Mouse (Mus musculus) lung, postnatal 4 days (tissue): ENCODE results near the gene Pus3.

Experiments used
- DNase-seq, 2 experiments: peaks; one replicate each; pipeline ENCODE4 v3.0.0; 2021

Gene Pus3

DNA sequence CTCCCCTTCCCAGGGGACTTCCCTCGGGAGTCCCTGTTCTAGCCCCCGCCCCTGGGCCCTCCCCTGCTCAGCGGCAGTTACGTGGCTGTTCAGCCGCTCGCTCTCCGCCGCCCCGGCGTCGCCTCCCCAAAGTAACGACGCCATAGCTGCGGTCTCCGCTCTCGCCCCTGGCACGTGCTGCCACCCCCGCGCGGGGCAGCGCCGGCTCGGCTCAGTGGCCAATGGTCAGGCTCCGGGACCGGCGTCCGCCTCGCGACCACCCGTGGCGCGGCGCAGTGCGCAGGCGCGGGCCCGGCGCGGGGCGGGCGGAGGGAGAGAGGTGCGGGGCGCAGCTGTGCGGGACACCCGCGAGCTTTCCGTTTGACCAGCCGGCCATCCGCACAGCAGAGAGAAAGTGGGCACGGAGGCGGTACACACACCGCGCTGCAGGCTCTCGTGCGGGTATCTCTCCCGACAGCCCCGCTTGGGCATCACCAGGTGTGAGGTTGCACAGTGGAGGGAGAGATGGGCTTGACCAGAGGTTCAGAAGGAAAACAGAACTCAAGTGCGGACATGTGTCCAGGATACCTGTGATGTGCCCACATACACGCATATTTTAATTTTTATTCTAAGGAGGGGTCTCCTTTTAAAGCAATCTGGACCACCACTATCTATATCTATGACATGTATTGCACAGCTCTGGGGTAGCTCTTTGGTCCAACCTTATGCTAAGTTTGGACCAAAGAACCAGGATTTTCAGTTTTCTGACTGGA, at the start of gene Pus3, which contains the start of gene Ddx25:
TSS of gene Pus3 (plus strand) at position 339 of the 752 bp plus-strand sequence.
TSS of gene Ddx25 (minus strand) at position 272 of the 752 bp plus-strand sequence.
- peak in 1 of 2 experiments; percentile 38 for DNase-seq

DNA sequence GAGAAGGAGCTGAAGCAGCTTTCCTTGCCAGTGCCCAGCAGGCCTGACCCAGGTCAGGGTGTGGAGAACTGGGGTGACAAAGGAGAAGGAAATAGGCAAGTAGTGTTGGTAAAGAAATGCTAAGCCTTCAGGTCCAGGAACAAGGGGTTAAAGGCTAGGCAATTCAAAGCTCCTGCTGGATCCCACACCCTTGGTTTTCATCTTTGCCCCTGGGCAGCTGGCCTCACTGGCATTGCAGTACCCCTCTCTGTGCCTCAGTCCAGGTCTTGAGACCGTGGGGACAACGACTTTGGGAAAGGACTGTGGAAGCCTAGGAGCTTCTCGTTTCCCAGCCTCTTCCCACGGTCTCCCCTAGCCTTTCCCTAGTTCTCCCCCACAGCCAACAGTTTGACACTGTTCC, 44.5 kb upstream of the Pus3 start:
- no peak for DNase-seq

DNA sequence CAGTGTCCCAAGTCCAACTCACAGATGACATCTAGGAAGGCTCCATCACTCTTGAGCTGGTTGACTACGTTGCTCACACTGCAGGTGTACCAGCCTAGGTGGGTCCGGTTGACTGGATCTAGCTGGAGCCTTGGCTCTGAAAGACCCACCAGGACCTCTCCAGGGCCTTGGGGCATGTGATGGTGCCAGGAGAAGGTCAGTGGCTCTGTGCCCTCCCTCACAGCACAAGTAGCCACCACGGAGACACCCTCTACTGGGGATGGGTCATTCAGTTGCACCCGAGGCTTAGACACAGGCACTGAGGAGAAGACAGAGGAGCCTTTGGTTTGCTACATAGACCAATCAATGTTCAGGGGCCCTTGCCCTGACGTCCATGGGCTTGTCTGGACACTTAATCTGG, 42.2 kb upstream of the Pus3 start:
- DNase-seq, result no peak

DNA sequence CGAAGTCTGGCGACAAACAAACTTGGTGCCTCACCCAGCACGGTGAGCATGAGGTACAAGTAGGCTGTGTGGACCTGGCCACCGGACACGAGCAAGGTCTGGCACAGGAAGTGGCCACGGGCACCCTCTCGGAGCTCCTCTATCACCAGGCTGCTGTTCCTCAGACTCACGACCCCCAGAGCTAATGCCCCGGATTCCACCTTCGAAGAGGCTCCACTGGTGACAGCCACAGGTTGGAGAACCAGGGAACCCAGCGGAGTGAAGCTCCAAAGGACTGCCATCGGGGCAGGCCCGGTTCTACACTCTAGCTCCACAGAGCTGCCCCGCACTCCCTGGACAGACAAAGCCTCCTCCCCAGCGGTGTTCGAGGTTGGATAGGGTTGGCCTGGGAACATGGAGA, 41.7 kb upstream of the Pus3 start:
- no peak for DNase-seq

DNA sequence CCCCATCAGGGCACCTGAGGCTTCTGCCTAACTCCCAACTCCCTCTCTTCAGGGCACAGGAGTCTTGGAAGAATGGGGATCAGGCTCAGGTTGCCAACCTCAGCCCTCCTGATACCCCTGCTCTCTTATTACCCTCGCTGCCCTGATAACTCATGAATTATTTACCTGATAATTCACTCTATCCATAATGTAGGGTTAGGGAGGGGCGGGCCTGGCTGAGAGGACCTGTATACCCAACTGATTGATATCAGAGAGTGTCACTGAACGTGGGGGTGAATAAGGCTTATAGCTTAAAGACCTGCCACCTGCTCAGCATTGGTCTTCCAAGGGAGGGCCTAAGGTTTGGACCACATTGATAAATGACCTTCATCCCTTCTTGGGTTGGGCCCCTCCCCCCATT, 40.2 kb upstream of the Pus3 start, which contains the start of gene Gm1113:
TSS of gene Gm1113 (minus strand) at position 101 of the 400 bp plus-strand sequence.
- no peak for DNase-seq

DNA sequence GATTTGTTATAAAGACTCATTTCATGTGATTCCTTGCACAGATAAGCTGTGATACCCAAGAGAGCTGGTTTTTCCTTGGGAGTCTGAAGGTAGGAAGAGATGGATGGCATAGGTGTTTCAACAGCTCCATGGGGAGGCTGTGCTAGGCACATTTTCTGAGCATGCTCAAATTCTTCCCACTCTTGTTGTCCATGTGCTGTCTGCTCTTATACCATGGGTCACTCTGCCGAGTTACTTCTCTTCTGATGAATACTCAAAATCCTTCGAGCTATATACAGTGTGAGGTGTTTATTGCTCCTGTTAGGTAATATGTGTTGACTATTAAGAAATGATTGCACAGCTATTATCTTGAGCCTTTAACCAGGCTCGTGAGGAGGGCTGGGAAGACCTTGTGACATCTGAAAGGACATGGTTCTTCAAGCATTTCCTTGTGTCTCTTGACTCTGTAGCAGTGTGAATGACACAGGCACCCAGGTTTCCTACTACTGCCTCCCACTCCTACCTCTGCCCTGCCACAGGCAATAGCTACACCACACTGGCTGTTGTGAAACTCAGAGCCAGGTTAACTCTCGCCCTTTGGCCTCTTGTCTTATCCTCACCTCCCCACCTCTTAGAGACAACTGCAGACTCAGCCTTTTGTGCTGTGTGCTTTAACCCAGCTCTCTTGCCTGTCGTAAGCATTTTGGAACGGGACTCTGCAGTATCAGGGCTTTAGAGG, 37.6 kb upstream of the Pus3 start:
- no peak for DNase-seq

DNA sequence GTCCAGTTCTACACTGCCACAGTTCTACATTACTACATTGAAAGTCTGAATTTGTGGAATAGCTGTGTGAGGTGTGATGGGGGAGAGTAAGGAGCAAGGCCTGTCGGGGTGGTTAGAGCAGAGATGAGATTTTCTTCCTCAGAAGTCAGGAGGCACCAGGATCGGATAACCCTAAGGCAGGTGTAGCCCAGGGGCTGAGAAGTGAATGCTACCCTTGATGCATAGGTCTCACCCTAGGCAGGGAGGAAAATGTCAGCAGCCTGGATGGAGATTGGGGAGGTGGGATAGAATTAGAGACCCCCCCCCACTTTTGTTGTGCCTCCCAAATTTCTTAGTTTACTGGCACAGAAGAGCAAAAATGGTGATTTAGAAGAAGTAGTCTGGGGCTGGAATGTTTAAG, 36.2 kb upstream of the Pus3 start:
- no peak for DNase-seq

DNA sequence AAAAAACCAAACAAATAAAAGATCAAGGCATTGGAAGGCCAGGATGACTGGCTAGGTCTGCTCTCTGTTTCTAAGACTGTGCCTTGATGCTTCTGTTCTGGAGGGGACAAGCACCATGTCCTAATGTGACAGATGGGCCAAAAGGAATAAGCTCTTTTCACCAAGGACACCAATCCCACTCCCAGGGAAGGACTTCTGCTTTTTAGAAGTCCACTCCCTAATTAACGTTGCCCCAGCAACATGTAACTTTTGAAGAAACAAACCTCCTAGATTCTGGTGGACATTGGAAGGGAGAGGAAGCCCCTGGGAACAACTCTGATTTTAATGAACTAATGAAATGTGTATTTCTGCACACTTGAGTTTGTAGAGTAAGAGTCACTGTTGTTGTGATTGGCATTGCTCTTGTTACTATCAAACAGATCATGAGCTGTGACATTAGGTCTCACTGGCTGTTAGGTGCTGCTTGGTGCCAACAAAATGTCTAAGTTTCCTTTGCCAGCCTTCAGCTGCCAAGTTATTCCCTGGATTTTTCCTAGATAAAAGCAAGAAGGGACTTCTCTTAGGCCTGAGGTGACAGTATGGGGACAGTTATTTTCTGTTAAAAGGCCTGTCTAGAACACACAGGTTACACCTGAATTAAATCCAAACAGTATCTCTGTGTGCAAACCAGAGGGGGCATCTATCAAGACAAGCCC, 35.4 kb upstream of the Pus3 start:
- no peak for DNase-seq

DNA sequence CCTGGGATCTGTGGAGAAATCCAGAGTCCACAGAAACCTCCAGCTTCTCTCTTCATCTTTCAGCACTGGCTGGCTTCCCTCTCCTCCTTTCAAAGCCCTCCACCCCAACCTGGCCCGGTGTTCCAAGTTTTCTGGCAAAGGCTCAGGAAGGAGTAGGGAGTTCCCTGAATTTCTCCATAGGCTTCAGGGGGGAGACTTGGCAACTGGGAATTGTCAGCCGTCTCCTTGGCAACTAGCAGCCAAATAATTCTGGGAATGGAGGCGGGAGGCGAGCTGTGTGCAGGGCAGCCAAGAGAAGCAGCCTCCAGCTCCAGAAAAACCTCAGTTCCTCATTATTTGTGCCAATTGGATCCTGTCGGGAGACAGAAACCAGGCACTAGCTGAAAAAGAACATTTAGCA, 34.9 kb upstream of the Pus3 start:
- DNase-seq, result peak; percentile 28 to 64

DNA sequence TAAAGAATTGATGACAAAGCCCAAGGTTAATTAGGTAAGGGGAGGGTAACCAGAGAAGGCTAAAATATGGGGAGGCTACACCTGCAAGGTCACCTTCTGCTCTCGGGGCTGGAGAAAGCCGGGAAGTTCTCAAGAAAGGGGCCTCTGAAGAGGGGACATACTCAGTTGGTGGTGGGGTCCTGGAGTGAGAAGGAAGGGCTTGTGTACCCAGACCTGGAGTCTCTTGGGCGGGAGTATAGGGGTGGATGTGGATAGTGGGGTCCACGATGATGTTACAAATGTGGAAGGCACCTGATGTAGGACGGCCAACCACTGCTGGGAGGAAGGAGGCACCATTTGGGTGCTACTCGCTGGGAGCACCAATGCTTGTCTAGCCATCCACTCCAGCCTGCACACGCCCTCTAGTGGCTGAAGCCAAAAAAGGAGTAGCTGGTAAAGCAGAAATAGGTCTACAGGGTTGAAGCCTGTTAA, 34.4 kb upstream of the Pus3 start:
- DNase-seq, result peak; percentile 49 to 72

DNA sequence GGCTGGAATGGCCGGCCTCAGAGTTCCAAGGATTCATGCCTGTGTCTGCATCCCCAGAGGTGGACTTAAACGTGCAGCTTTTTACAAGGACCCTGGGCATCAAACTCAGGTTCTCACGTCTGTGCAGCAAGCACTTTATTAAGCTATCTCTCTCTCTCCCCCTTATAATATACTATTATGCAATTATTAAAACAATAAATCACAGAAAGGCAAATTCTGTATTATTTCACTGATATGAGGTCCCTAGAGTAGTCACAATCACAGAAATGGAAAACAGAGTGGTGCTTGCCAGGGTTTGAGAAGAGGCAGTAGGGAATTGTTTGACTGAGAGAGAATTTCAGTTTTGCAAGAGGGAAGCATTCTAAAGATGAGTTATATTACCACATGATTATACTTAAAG, 29.3 kb upstream of the Pus3 start:
- no peak for DNase-seq

DNA sequence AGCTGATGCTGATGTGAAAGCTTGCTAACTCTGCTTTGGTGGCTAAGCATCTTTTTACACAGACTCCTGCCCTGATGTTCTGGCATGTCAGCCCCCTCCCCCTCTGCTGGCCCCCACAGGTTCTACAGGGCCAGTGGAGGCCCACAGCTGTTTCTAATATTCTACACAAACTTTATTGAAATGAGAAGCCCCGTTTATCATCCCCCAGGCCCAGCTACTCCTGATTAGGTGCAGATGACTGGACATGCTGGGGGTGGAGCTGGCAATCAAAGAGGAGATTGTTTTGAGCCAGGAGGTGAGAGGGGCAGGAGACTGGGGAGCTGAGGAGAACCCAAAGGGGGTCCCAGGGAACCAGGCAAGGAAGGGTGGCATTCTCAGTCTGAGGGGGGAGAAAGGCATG, 28.6 kb upstream of the Pus3 start:
- no peak for DNase-seq

DNA sequence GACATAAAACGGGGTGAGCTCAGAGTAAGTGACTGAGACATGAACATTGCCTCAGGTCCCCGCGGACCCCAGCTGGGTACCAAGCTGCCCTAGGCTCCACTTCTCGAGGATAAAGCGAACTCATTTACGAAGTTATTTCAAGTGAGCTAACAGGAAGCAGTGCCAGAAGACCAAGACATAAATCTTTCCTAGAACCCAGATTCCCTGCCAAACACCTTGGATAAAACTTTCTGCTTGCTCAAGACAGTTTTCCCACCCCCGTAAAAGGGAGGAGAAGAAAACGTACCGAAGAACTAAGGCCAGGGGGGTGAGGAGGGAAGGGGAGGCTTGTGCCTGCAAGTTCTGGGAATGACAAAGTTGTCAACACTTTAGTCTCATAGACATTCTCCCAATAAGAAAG, 25.1 kb upstream of the Pus3 start:
- no peak for DNase-seq

DNA sequence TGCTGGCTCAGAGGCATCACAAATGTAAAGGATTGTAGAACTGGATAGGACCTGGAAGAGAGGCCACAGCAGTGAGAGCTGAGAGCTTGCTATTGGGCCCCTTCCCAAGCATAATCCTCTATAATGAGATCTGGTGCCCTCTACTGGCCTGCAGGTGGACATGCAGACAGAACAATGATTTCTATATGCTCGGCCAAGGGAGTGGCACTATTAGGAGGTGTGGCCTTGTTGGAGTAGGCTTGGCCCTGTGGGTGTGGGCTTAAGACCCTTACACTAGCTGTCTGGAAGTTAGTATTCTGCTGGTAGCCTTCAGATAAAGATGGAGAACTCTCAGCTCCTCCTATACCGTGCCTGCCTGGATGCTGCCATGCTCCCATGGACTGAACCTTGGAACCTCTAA, 23.3 kb upstream of the Pus3 start:
- DNase-seq, result peak in 1 of 2 experiments; percentile 60

DNA sequence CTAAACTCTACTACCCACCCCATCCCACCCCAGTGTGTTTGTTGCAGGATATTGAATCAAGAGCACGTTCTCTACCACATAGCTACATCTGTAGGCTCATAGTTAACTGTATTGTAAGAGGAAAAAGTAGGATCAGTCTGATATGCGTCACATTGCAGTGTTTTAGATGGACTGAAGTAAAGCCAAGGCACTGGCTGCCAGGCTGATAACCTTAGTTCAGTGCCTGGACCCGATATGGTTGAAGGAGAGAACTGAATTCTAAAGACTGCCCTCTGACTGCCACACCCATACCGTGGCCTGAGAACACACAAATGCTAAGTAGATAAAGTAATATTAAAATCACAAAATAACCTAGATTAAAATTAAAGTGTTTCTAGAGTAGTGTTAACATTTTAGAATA, 22.5 kb upstream of the Pus3 start:
- DNase-seq, result no peak

DNA sequence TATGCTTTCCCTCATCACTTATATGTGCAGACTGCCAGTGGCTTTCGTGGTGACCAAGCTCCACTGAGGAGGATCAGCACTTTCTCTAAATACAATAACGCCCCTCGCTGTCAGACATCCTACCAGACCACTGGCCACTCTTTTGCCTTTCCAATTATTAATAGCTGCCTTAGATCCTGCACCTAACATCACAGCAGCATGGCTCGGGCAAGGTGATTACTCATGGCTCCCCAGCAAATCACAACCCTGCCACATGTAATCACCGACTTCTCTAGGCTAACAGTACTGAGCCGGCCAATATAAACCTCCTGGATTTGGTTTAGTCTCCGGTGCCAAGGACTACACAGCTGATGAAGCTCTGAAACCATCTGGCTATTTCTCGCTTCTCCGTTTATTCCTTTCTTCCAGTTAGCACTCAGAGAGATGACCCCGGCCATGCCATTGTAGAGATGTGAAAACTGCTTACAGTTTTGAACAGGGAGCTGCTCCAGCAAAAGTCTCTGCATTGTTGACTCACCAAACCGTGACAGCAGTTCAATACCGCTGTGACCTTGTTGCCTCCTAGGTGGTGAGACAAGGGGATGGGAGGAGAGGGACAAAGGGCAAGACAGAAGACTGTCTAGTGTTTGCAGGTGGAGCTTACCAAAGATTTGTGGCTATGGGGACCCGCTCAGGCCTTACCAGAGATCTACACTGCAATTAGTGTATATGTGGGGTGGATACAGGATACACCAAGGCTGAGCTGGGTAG, 19.2 kb upstream of the Pus3 start:
- DNase-seq, result no peak

DNA sequence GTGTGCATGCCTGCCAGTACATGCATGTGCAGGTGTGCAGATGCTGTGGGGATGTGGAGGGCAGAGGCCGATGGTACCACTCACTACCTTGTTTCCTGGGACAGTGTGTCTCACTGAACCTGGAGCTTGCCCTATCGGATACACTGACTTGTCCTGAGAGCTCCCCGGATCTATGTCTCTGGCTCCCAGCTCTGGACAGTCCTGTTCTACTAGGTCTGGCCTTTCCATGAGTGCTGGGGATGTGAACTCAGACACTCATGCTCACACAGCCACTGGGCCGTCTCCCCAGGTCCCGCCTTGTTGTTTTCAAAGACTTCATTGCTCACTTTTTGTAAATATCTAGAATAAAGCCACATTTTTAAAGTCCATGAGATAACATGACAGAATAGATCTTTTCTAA, 17.4 kb upstream of the Pus3 start:
- no peak for DNase-seq

DNA sequence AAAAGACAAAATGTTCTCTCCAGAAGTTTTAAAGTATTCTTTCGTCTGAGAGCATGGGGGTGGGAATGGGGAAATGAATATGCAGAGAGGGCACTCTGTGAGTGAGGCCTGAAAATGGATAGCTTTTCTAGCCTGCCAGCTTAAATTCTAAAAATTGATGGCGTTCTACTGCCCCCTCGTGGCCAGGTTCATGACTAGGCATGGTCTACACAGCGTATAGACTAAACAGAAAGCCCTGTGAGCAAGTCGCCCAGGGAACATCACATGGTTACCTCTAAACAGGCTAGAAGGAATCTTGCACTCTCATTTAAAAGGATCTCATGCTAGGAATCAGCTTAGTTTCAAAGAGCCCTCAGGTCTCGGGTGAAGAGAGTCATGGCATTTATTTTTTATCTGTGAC, 16.9 kb upstream of the Pus3 start:
- peak in 1 of 2 experiments; percentile 79 for DNase-seq

DNA sequence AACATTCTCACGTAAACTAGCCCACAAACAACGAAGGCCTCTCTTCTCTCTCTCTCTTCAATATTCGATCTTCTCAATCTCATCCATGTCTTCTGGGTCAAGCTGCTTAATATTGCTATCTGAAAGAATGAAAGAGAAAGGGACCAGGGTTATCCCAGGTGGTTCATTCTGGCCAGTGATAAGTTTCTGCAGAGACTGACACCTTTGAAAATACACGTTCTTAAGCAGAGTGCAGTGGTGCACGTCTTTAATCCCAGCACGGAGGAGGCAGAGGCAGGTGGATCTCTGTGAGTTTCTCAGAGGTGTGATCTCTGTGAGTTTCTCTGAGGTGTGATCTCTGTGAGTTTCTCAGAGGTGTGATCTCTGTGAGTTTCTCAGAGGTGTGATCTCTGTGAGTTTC, 16.5 kb upstream of the Pus3 start:
- no peak for DNase-seq

DNA sequence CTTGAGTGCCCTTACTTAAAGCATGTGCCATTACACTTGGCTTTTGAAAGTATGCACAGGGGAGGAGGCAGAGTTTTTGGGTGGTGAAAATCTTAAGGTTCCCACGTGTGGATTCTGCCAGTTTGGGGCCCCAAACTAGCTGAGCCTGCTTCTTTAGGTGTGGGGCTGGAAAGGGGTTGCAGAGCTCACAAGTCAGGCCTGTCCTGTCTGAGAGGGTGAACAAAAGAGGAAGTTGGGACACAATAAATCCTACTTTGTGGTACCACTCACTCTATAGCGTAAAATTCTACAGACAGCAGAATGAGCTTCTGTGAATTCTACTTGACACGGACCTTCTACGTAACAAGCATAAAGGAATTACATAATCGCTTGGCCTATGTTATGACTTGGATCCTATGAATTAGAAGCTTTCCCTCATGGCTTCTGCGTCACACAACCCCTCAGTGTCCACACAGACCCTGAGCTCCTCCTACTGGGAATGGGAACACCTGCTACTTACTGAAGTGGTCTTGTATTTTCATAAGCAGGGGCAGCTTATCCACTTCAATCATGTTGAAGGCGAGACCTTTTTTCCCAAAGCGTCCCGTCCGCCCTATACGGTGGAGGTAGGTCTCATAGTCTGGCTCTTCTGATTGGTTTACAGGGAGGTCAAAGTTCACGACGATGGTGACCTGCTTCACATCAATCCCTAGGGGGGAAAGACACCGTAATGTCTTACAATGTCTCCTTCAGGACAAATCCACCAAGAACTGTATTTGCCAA, 15.1 kb upstream of the Pus3 start:
- DNase-seq, result no peak

DNA sequence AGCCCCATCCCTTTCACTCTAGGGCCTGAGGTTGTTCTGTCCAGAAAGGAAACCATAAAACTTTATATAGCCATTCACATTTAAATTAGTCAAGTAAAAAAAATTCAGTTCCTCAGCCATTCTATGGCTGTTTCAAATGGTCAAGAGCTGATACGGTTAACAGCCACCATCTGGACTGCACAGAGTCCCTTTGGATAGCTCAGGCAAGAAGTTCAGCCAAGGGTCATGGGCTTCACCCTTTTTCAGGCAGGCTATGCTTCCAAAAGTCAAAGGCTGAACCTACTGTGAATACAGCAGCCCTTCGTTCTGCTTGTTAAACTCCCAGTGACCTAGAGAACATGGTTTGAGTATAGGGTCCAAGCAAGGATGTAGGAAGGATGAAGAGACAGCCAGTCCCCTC, 13.7 kb upstream of the Pus3 start:
- no peak for DNase-seq

DNA sequence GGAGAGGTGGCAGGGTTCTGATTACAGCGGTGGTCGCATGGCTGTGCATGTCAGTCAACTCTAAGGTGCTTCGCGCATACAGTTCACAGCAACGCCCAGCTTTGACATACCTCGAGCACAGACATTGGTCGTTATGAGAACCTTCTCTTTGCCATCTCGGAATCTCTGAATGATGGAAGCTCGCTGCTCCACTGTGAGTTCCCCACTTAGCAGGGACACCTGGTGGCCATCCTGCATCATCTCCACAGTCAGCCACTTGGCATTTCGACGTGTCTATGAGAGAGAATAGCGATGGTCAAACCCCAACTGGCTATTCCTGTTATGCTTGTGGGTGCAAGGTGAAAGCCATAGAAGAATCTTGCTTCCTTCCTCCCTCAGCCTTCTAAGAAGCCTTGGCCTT, 12.7 kb upstream of the Pus3 start:
- DNase-seq, result no peak
